Mouse (Mus musculus) liver, postnatal 0 days (tissue): Measurements from ENCODE around the gene Als2cl. TPM values are rescaled to one million over a fixed set of nuclear protein-coding genes. Genes with fewer than 3 reads are reported as not detected.

Experiments used
- ATAC-seq: fragments of 200-750 bp; cut with Nextera tagmentation; 2 replicates; pipeline ENCODE4 v1.8.0; 2017; ENCODE audit warnings: mild to moderate bottlenecking, moderate library complexity
- DNase-seq: peaks from one replicate; pipeline ENCODE4 v3.0.0-alpha.2; 2016
- H3K27ac ChIP-seq: fragments of 300-500 bp; sonication (generic); 2 replicates; pipeline ENCODE4 v1.5.1; 2014; ENCODE audit warnings: antibody characterized with exemption, moderate library complexity, mild to moderate bottlenecking, low read depth
- H3K27me3 ChIP-seq: fragments of 300-500 bp; sonication (generic); 2 replicates; pipeline ENCODE4 v1.6.1; 2014; ENCODE audit warnings: low read length, control low read depth, mixed read lengths; ENCODE audit not compliant: insufficient read depth
- H3K36me3 ChIP-seq: fragments of 300-500 bp; sonication (generic); replicated peaks from 2 replicates; pipeline ENCODE4 v1.6.1; 2014; ENCODE audit warnings: mild to moderate bottlenecking, control low read depth, low read length, moderate library complexity, mixed read lengths; ENCODE audit not compliant: insufficient read depth
- H3K4me1 ChIP-seq: fragments of 300-500 bp; sonication (generic); 2 replicates; pipeline ENCODE4 v1.6.1; 2014; ENCODE audit warnings: antibody characterized with exemption, mild to moderate bottlenecking, control low read depth; ENCODE audit not compliant: insufficient read depth
- H3K4me2 ChIP-seq: fragments of 300-500 bp; sonication (generic); 2 replicates; pipeline ENCODE4 v1.6.1; 2014; ENCODE audit warnings: low read depth, mild to moderate bottlenecking, low read length, moderate library complexity, mixed read lengths
- H3K4me3 ChIP-seq: fragments of 300-500 bp; sonication (generic); 2 replicates; pipeline ENCODE4 v1.5.1; 2014; ENCODE audit warnings: low read depth, low read length
- H3K9ac ChIP-seq: fragments of 300-500 bp; sonication (generic); replicated peaks from 2 replicates; pipeline ENCODE4 v1.6.1; 2014; ENCODE audit warnings: mild to moderate bottlenecking, moderate library complexity
- H3K9me3 ChIP-seq: fragments of 300-500 bp; sonication (generic); 2 replicates; pipeline ENCODE4 v1.6.1; 2016; ENCODE audit warnings: mild to moderate bottlenecking, control low read depth, low read length, mixed read lengths
- CTCF ChIP-seq: sonication (generic); IDR thresholded peaks from 2 replicates; pipeline ENCODE4 v1.5.1; 2016; ENCODE audit warnings: antibody characterized with exemption, low read depth
- EP300 ChIP-seq: IDR thresholded peaks from 2 replicates; pipeline ENCODE4 v1.6.1; 2016; ENCODE audit warnings: antibody characterized with exemption, low read depth, mild to moderate bottlenecking
- WGBS: fragments of 180-500 bp; shearing (Covaris S2); extraction: QIAGEN DNeasy Blood & Tissue Kit; methylation state at CpG from one replicate; pipeline ENCODE4 v1.1.7; 2014; ENCODE audit not compliant: insufficient replicate concordance; 5-methylcytosine and 5-hydroxymethylcytosine counted together
- polyA plus RNA-seq: library from polyadenylated mRNA; unstranded; fragments of >200 nt; fragmentation: Nextera tagmentation; extraction: Ambion mirVana; gene quantifications from 2 replicates; pipeline ENCODE4 v1.2.1, GENCODE M21; 2015

Gene Als2cl
- polyA plus RNA-seq, 1 experiment from 2014 or later: 2.2 TPM

DNA sequence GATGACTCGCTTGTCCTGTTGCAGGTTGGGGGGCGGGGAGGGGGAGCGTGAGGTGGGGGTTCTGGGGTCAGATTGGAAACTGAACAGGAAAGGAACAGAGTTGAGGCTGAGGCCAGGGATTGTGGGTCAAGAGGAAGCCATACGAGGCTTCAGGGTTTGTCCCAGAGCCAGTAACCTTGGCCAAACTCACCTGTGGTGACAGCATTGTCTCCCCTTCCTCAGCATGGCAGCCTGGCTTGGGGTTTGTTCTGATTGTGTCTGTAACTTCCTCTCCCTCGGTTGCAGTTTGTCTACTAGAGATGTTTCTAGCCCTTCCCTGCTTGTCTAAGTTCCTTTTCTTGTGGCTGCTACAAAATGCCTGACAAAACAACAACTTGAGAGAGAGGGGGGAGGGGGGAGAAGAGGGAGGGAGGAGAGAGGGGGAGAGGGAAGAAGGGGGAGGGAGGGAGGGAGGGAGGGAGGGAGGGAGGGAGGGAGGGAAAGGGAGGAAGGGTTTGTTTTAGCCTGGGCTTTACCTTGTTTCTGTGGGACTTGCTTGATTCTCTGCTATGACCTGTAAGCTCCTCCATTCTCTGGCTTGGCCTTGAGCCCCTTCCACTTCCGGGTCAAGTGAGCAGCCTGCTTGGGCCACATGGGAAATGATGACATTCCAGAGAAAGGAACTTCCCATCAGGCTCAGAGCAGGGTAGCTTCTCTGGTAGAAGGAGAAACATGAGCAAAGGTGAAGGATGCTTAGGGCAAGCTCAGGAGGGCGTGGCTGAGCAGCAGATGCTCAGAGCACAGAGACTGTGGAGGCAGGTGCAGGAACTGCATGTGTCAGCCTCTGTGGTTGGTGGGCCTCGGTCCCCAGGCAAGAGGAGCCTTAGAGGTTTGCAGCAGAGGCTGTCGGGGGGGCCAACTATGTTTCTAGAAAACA, 8.0 kb downstream of the Als2cl start:
- peaks cover 6% of the 10 kb centered on the region for H3K36me3 ChIP-seq
- H3K4me1 ChIP-seq: peaks cover 25% of the 10 kb centered on the region
- H3K27me3 ChIP-seq: no peaks in the 10 kb centered on the region
- no peak overlapping the region for H3K4me2 ChIP-seq
- no peak for TF ChIP-seq CTCF
- no peak for TF ChIP-seq EP300
- no peak overlapping the region for H3K9ac ChIP-seq
- DNase-seq (no peak), ATAC-seq (no peak)
- 55% methylated on average over 9 of the region's 9 CpGs for WGBS
- no peaks in the 10 kb centered on the region for H3K9me3 ChIP-seq
- no peak overlapping the region for H3K27ac ChIP-seq
- H3K4me3 ChIP-seq: no peak overlapping the region

GRCm38 (mm10) chr9:110888935-110889334, 9.3 kb downstream of the Als2cl start:
- Histone ChIP-seq H3K4me3 (no peak overlapping the region), H3K36me3 (peaks cover 6% of the 10 kb centered on the region), H3K27ac (no peak overlapping the region), H3K9ac (no peak overlapping the region), H3K9me3 (no peaks in the 10 kb centered on the region), H3K4me2 (no peak overlapping the region), H3K27me3 (no peaks in the 10 kb centered on the region), H3K4me1 (peaks cover 28% of the 10 kb centered on the region)
- TF ChIP-seq CTCF: no peak
- no peak for TF ChIP-seq EP300
- WGBS: 85% methylated on average over 14 of the region's 14 CpGs
- ATAC-seq (no peak), DNase-seq (no peak)

GRCm38 (mm10) chr9:110890026-110890783, 10.5 kb downstream of the Als2cl start:
- TF ChIP-seq EP300: no peak
- peak; percentile 45 for TF ChIP-seq CTCF
- H3K4me2 ChIP-seq: peak overlapping the region; percentile 42; the same call in 1 of the 2 replicates
- peaks cover 6% of the 10 kb centered on the region for H3K36me3 ChIP-seq
- no peak overlapping the region for H3K4me3 ChIP-seq
- 36% methylated on average over 17 of the region's 21 CpGs for WGBS
- H3K27ac ChIP-seq: 0 out of 2 replicates have a peak overlapping the region, but pooled peaks have one; percentile 44
- ATAC-seq (peak; percentile 87), DNase-seq (peak; percentile 80)
- H3K4me1 ChIP-seq: peaks cover 28% of the 10 kb centered on the region
- H3K9ac ChIP-seq: no peak overlapping the region
- H3K27me3 ChIP-seq: no peaks in the 10 kb centered on the region
- H3K9me3 ChIP-seq: no peaks in the 10 kb centered on the region

- H3K27me3 ChIP-seq: no peaks in the 10 kb centered on the region
- TF ChIP-seq EP300: no peak
- TF ChIP-seq CTCF: no peak
- H3K4me3 ChIP-seq: no peak overlapping the region
- ATAC-seq: no peak
- H3K4me2 ChIP-seq: no peak overlapping the region
- H3K36me3 ChIP-seq: peaks cover 6% of the 10 kb centered on the region
- no peak overlapping the region for H3K9ac ChIP-seq
- DNase-seq: no peak
- no peak overlapping the region for H3K27ac ChIP-seq
- 45% methylated on average over 12 of the region's 12 CpGs for WGBS
- peaks cover 28% of the 10 kb centered on the region for H3K4me1 ChIP-seq
- no peaks in the 10 kb centered on the region for H3K9me3 ChIP-seq
Measured at GRCm38 (mm10) chr9:110891077-110891828, 11.6 kb downstream of the Als2cl start.

GRCm38 (mm10) chr9:110892552-110892951, 12.9 kb downstream of the Als2cl start:
- H3K27ac ChIP-seq: no peak overlapping the region
- H3K4me1 ChIP-seq: peaks cover 30% of the 10 kb centered on the region
- WGBS: 73% methylated on average over 3 of the region's 3 CpGs
- ATAC-seq (no peak), DNase-seq (no peak)
- TF ChIP-seq EP300: no peak
- TF ChIP-seq CTCF: no peak
- no peak overlapping the region for H3K4me2 ChIP-seq
- no peaks in the 10 kb centered on the region for H3K27me3 ChIP-seq
- peaks cover 6% of the 10 kb centered on the region for H3K36me3 ChIP-seq
- H3K4me3 ChIP-seq: no peak overlapping the region
- no peak overlapping the region for H3K9ac ChIP-seq
- no peaks in the 10 kb centered on the region for H3K9me3 ChIP-seq

GRCm38 (mm10) chr9:110893429-110893828, 13.8 kb downstream of the Als2cl start:
- peak overlapping the region; percentile 33 for H3K4me2 ChIP-seq
- ATAC-seq: no peak

More at GRCm38 (mm10) chr9:110893429-110893828, 13.8 kb downstream of the Als2cl start:
- TF ChIP-seq CTCF (no peak), EP300 (no peak)
- no peak overlapping the region for H3K9ac ChIP-seq
- peaks cover 6% of the 10 kb centered on the region for H3K36me3 ChIP-seq
- peaks cover 26% of the 10 kb centered on the region for H3K4me1 ChIP-seq
- H3K9me3 ChIP-seq: no peaks in the 10 kb centered on the region
- WGBS: 42% methylated on average over 10 of the region's 10 CpGs
- no peak overlapping the region for H3K4me3 ChIP-seq
- H3K27ac ChIP-seq: no peak overlapping the region
- no peaks in the 10 kb centered on the region for H3K27me3 ChIP-seq
- no peak for DNase-seq
